Mouse (Mus musculus) skeletal muscle tissue, postnatal 0 days (tissue): ENCODE results near the gene Castor2. TPM values are rescaled to one million over a fixed set of nuclear protein-coding genes. Genes with fewer than 3 reads are reported as not detected.

ENCODE experiments used
- polyA plus RNA-seq: library from polyadenylated mRNA; unstranded; fragments of >200 nt; fragmentation: Nextera tagmentation; extraction: Ambion mirVana; gene quantifications from 2 replicates; pipeline ENCODE4 v1.2.1, GENCODE M21; 2015

Castor2 gene
- 26.7 and 36.7 TPM in 2 replicates for polyA plus RNA-seq

DNA sequence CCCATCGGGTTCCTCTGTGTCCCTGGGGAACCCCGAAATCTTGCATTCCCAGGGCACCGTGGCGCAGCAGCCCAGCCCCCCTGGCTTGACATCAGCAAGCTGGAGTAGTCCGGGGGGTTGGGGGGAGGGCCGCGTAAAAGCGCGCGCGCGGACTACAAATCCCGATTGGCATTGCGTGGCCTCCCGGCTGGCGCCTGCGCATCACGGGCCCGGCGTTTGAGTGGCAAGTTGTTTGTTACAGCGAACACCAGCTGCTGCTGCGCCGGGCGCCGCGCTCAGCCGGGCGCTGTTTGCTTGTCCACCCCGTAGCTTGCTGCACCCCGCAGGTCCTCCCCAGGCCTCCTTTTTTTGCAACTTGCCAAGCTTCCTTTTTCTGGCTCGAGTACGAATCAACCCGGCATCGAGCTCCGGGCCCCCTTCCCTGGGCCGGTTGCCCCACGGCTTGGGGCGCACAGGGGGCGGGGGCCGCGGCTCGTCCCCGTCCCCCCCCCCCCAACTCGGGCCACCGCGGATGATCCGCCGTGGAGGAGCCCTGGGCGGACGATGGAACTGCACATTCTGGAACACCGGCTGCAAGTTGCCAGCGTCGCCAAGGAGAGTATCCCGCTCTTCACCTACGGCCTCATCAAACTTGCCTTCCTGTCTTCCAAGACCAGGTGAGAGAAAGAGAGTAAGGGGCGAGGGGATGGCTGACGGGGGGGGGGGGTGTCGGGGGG, at the start of gene Castor2:
Gene Castor2, plus strand, starts transcription at position 216 of the 716 bp plus-strand sequence.

DNA sequence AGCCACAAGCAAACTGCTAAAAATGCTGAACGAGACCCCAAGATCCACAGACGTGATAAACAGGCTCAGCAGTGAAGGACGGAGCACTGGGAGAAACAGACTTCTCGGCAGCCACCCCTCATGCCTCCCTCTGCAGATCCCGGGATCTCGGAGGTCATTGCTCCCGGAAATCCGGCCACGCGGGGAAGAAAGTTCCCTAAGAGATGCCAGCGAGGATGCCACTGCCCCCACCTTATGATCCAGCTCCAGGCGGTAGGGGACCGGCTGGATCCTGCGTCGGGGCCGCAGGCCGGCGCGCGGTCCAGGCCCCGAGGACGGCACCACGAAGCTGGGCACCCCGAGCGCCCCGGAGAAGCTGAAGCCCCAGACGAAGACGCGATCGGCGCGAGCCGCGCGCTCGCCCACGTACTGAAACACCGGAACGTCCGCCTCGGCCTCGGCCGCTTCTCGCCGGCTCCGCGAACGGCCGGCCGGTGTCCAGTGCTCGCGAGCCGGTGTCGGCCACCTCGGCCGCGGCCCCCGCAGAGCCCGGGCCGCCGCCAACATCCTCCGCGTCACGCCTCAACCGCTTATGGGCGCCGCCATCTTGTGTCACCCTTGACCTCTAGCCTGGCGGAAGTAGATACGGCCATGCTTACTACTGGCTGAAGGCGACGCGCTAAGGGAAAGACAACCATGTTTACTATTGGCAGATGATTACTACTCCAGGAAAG, 76.8 kb downstream of the Castor2 start, which contains the start of gene Rcc1l:
Gene Rcc1l, minus strand, starts transcription at position 606 of the 713 bp plus-strand sequence.

DNA sequence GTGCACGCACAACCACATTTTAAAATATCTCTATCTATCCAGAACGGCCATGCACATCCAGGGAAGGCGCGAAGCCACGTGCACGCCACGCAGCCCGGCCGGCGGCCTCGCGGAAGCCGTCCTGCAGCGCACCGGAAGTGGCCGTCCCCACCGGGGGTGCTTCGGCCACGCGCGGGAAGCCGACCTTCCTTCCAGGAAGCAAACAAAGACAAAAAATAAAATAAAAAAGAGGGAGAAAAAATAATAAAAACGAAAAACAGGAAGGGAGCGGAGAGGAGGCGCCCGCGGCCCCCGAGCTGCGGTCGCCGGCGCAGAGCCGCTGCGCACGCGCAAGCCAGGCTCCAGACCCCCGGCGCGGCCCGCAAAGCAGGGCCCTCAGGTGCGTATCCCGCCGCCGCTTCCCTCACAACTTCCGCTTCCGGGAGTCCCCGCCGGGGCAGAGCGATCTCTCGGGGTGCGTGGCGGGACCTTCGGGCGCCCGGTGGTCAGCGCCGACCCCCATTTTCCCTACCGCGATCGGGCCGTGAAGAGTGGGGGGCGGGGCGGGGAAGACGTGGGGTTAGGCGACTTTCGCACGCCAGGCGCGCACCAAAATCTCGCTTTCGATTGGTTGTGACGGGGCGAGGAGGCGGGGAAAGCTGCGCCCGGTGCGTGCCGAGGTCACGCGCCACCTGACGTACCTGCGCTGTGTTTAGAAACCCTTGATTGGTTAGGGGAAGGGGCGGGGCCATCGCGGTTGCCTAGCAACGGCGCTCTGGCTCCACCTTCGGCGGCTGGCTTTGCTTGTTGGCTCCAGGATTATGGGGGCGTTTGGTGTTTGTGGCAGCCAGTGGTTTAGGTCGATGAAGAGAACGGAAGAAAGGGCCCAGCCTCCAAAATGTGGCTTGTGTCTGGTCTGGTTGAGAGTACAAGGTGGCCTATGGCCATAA, 84.6 kb downstream of the Castor2 start, which contains the start of gene Gtf2ird2:
Gene Gtf2ird2, plus strand, starts transcription at position 140 of the 929 bp plus-strand sequence.

Other genes with a start within 250 kb of the Castor2 start
- 17.0 and 19.1 TPM in 2 replicates for gene Rcc1l, start 77.1 kb downstream of the Castor2 start, polyA plus RNA-seq
- gene Gtf2ird2, start 84.3 kb downstream of the Castor2 start, polyA plus RNA-seq = 4.1 and 4.2 TPM in 2 replicates
- 3.9 and 5.2 TPM in 2 replicates for gene Ncf1, start 129.9 kb downstream of the Castor2 start, polyA plus RNA-seq
- gene Gtf2i, start 215.0 kb downstream of the Castor2 start, polyA plus RNA-seq = 69.2 and 73.2 TPM in 2 replicates